Mouse (Mus musculus) cortical plate, adult 2 months (tissue): ENCODE results near the gene Dst.

Source experiments
- CTCF ChIP-seq: fragments of 200-500 bp; IDR thresholded peaks from 2 replicates; pipeline ENCODE4 v1.5.1; 2011; ENCODE audit warnings: mild to moderate bottlenecking, control low read depth, low read length; ENCODE audit not compliant: insufficient read depth; ENCODE audit errors: extremely low read depth
- POLR2A ChIP-seq: fragments of 200-500 bp; IDR thresholded peaks from 2 replicates; pipeline ENCODE4 v1.6.1; 2011; ENCODE audit warnings: mild to moderate bottlenecking, low read length, control low read depth; ENCODE audit not compliant: insufficient read depth; ENCODE audit errors: extremely low read depth

DNA sequence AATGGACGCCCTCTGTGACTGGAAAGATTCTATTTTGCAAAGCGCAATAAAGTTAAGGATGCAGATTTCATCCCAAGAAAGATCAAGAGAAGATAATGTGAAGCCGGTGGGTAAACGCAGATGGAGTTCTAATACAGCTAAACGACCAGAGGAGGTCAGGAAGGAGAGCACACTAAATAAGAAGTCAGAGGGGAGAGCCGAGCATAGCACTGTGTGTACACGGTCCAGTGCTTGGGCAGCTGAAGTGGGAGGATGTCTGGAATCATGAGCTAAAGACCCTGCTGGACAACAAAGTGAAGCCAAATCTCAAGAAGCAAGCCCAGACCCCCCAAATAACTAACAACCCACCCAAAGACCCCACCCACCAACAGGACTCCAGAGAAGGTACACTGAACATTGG lies 14.9 kb downstream of the Dst start:
- TF ChIP-seq CTCF (no peak), POLR2A (no peak)
